Mouse (Mus musculus) spleen, adult 2 months (tissue): ENCODE measurements around the gene Gm11096.

Experiments
- CTCF ChIP-seq: fragments of 200-500 bp; IDR thresholded peaks from 2 replicates; pipeline ENCODE4 v1.5.1; 2011; ENCODE audit warnings: mild to moderate bottlenecking, inconsistent platforms; ENCODE audit not compliant: insufficient read depth, insufficient read length, insufficient replicate concordance; ENCODE audit errors: extremely low read depth
- POLR2A ChIP-seq: fragments of 200-500 bp; IDR thresholded peaks from 2 replicates; pipeline ENCODE4 v1.6.1; 2011; ENCODE audit warnings: low read depth, low read length, inconsistent platforms

DNA sequence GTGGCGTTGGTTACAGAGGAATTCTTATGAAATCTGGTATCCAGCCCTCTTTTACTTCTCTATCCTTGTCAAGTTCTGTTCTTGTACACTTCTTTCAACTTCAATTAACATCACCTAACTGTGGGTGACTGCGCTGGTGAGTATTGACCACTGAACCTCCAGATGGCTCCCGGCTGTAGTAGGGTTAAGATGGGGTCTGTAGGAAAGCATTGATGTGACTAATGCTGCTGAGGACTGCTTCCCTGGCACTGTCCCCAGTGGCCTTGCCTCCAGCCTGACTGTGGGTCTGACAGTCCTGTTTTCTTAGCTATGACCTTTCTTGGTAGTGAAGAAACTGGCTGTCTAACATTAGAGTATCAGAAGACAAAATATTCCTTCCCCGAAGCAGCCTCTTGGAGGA lies 38.4 kb upstream of the Gm11096 start:
- TF ChIP-seq CTCF: no peak
- TF ChIP-seq POLR2A: no peak
